Mouse (Mus musculus) erythroblast, embryonic 14.5 days (primary cell): ENCODE data around the gene Foxg1. TPM values are rescaled to one million over a fixed set of nuclear protein-coding genes. Genes with fewer than 3 reads are reported as not detected.

Experiments used
- H3K27me3 ChIP-seq: 2 replicates; pipeline ENCODE4 v1.6.1; 2012; ENCODE audit warnings: inconsistent platforms; ENCODE audit not compliant: control insufficient read depth
- H3K36me3 ChIP-seq: 2 replicates; pipeline ENCODE4 v1.6.1; 2012; ENCODE audit warnings: mild to moderate bottlenecking, inconsistent platforms; ENCODE audit not compliant: control insufficient read depth
- H3K4me1 ChIP-seq: 2 replicates; pipeline ENCODE4 v1.6.1; 2012; ENCODE audit warnings: inconsistent platforms; ENCODE audit not compliant: control insufficient read depth
- H3K4me3 ChIP-seq: replicated peaks from 2 replicates; pipeline ENCODE3; 2012; ENCODE audit warnings: moderate library complexity, mild to moderate bottlenecking, inconsistent platforms
- H3K9me3 ChIP-seq: 2 replicates; pipeline ENCODE4 v1.6.1; 2012; ENCODE audit warnings: low read length, inconsistent platforms, mixed read lengths; ENCODE audit not compliant: control insufficient read depth
- GATA1 ChIP-seq: IDR thresholded peaks from 2 replicates; pipeline ENCODE4 v1.6.1; 2012; ENCODE audit warnings: low read length, inconsistent platforms, mixed read lengths
- TAL1 ChIP-seq: IDR thresholded peaks from 3 replicates; pipeline ENCODE4 v1.6.1; 2012; ENCODE audit warnings: low read length, inconsistent platforms, mixed read lengths
- polyA plus RNA-seq: library from polyadenylated mRNA; stranded (reverse); fragments of >175 nt; gene quantifications from 2 replicates; pipeline ENCODE4 v1.2.3, GENCODE M21; 2012

The Foxg1 gene
- polyA plus RNA-seq, 1 experiment = 0.01 TPM

- Histone ChIP-seq H3K9me3 (no peaks in the 10 kb centered on the region), H3K4me1 (no peaks in the 10 kb centered on the region), H3K36me3 (no peaks in the 10 kb centered on the region), H3K27me3 (peaks cover 71% of the 10 kb centered on the region), H3K4me3 (no peak overlapping the region)
- TF ChIP-seq TAL1 = no peak
- no peak for TF ChIP-seq GATA1
Measured at GRCm38 (mm10) chr12:49393639-49394038, 11.2 kb downstream of the Foxg1 start.

GRCm38 (mm10) chr12:49394181-49394580 is 11.7 kb downstream of the Foxg1 start:
- TF ChIP-seq GATA1 = no peak
- TF ChIP-seq TAL1 = no peak
- H3K36me3 ChIP-seq = no peaks in the 10 kb centered on the region

GRCm38 (mm10) chr12:49394836-49395235 is 12.4 kb downstream of the Foxg1 start:
- Histone ChIP-seq H3K27me3 (peaks cover 68% of the 10 kb centered on the region), H3K36me3 (no peaks in the 10 kb centered on the region), H3K9me3 (no peaks in the 10 kb centered on the region), H3K4me3 (no peak overlapping the region), H3K4me1 (no peaks in the 10 kb centered on the region)
- TF ChIP-seq GATA1 (no peak), TAL1 (no peak)

More at GRCm38 (mm10) chr12:49394181-49394580, 11.7 kb downstream of the Foxg1 start:
- Histone ChIP-seq H3K4me1 (no peaks in the 10 kb centered on the region), H3K27me3 (peaks cover 69% of the 10 kb centered on the region), H3K4me3 (no peak overlapping the region), H3K9me3 (no peaks in the 10 kb centered on the region)

- Histone ChIP-seq H3K9me3 (no peaks in the 10 kb centered on the region), H3K4me3 (no peak overlapping the region), H3K4me1 (no peaks in the 10 kb centered on the region), H3K36me3 (no peaks in the 10 kb centered on the region), H3K27me3 (peaks cover 68% of the 10 kb centered on the region)
- no peak for TF ChIP-seq TAL1
Measured at GRCm38 (mm10) chr12:49395969-49396368, 13.5 kb downstream of the Foxg1 start.

- H3K4me1 ChIP-seq = no peaks in the 10 kb centered on the region
- H3K27me3 ChIP-seq = peaks cover 68% of the 10 kb centered on the region
- H3K36me3 ChIP-seq = no peaks in the 10 kb centered on the region
- H3K4me3 ChIP-seq = no peak overlapping the region
- H3K9me3 ChIP-seq = no peaks in the 10 kb centered on the region
- TF ChIP-seq TAL1 = no peak
- TF ChIP-seq GATA1 = no peak
Measured at GRCm38 (mm10) chr12:49396776-49397175, 14.3 kb downstream of the Foxg1 start.

GRCm38 (mm10) chr12:49397443-49398162 is 15.1 kb downstream of the Foxg1 start:
- no peak for TF ChIP-seq GATA1
- TF ChIP-seq TAL1 = no peak
- H3K4me1 ChIP-seq = no peaks in the 10 kb centered on the region
- H3K27me3 ChIP-seq = peaks cover 64% of the 10 kb centered on the region
- no peak overlapping the region for H3K4me3 ChIP-seq
- no peaks in the 10 kb centered on the region for H3K9me3 ChIP-seq
- no peaks in the 10 kb centered on the region for H3K36me3 ChIP-seq

GRCm38 (mm10) chr12:49398163-49398540 is 15.7 kb downstream of the Foxg1 start:
- TF ChIP-seq TAL1 (no peak), GATA1 (no peak)
- H3K4me3 ChIP-seq = no peak overlapping the region
- no peaks in the 10 kb centered on the region for H3K4me1 ChIP-seq
- H3K36me3 ChIP-seq = no peaks in the 10 kb centered on the region
- peaks cover 62% of the 10 kb centered on the region for H3K27me3 ChIP-seq
- no peaks in the 10 kb centered on the region for H3K9me3 ChIP-seq

GRCm38 (mm10) chr12:49398636-49399035 is 16.2 kb downstream of the Foxg1 start:
- H3K9me3 ChIP-seq = no peaks in the 10 kb centered on the region
- H3K27me3 ChIP-seq = peaks cover 64% of the 10 kb centered on the region

GRCm38 (mm10) chr12:49399611-49400010 is 17.2 kb downstream of the Foxg1 start:
- H3K27me3 ChIP-seq = peaks cover 56% of the 10 kb centered on the region

More at GRCm38 (mm10) chr12:49398636-49399035, 16.2 kb downstream of the Foxg1 start:
- TF ChIP-seq TAL1 = no peak
- TF ChIP-seq GATA1 = no peak
- H3K4me1 ChIP-seq = no peaks in the 10 kb centered on the region
- no peaks in the 10 kb centered on the region for H3K36me3 ChIP-seq
- no peak overlapping the region for H3K4me3 ChIP-seq

More at GRCm38 (mm10) chr12:49399611-49400010, 17.2 kb downstream of the Foxg1 start:
- no peaks in the 10 kb centered on the region for H3K36me3 ChIP-seq
- no peak overlapping the region for H3K4me3 ChIP-seq
- no peaks in the 10 kb centered on the region for H3K4me1 ChIP-seq
- no peaks in the 10 kb centered on the region for H3K9me3 ChIP-seq
- TF ChIP-seq GATA1 (no peak), TAL1 (no peak)
